Mouse (Mus musculus) CH12.LX (cell line): Measurements from ENCODE around the gene Phf21a. TPM values are rescaled to one million over a fixed set of nuclear protein-coding genes. Genes with fewer than 3 reads are reported as not detected.

Experiments
- DNase-seq: peaks from one replicate; pipeline ENCODE4 v3.0.0-alpha.2; 2013; ENCODE audit errors: extremely low read depth
- H3K27ac ChIP-seq: 2 replicates; pipeline ENCODE4 v1.5.1; 2012; ENCODE audit warnings: low read depth, mild to moderate bottlenecking, control low read depth, moderate library complexity; ENCODE audit not compliant: insufficient read depth
- H3K27me3 ChIP-seq: replicated peaks from 2 replicates; pipeline ENCODE3; 2012; ENCODE audit warnings: inconsistent platforms
- H3K36me3 ChIP-seq, 2 experiments: replicated peaks in 1 of 2; 2 replicates each; pipeline versions ENCODE3 to v1.6.1; 2012; ENCODE audit warnings: inconsistent platforms in 1 of 2, low read length in 1 of 2, mild to moderate bottlenecking in 1 of 2, mixed read lengths in 1 of 2, moderate library complexity in 1 of 2; ENCODE audit not compliant: control insufficient read depth in 1 of 2, insufficient read depth in 1 of 2
- H3K4me1 ChIP-seq, 2 experiments: 2 replicates each; pipeline ENCODE4 v1.6.1; 2012; ENCODE audit warnings: inconsistent platforms in 1 of 2, moderate library complexity in 1 of 2; ENCODE audit not compliant: insufficient read depth in 2 of 2, control insufficient read depth in 1 of 2
- H3K4me2 ChIP-seq: 2 replicates; pipeline ENCODE4 v1.6.1; 2012; ENCODE audit warnings: low read depth, mild to moderate bottlenecking, control low read depth; ENCODE audit not compliant: poor library complexity, insufficient read depth, severe bottlenecking
- H3K4me3 ChIP-seq, 3 experiments: fragments of 150-350 bp in 1 of 3; sonication (generic) in 1 of 3; replicated peaks in 1 of 3; 2 replicates each; pipeline versions ENCODE3 to v1.5.1; 2011 to 2012; ENCODE audit warnings: low read depth in 2 of 3, low read length in 2 of 3, mild to moderate bottlenecking in 2 of 3, moderate library complexity in 2 of 3, control low read depth in 1 of 3, improper control_type of control experiment in 1 of 3, inconsistent platforms in 1 of 3, mixed read lengths in 1 of 3; ENCODE audit not compliant: poor library complexity in 1 of 3
- H3K79me2 ChIP-seq: replicated peaks from 2 replicates; pipeline ENCODE4 v1.6.1; 2012; ENCODE audit warnings: mild to moderate bottlenecking, moderate library complexity; ENCODE audit not compliant: control insufficient read depth, poor library complexity, insufficient read depth, severe bottlenecking; ENCODE audit errors: extremely low read depth
- H3K9ac ChIP-seq: 2 replicates; pipeline ENCODE4 v1.6.1; 2012; ENCODE audit warnings: low read depth, mild to moderate bottlenecking, control low read depth, moderate library complexity; ENCODE audit not compliant: insufficient read depth
- H3K9me3 ChIP-seq: replicated peaks from 2 replicates; pipeline ENCODE3; 2012; ENCODE audit warnings: low read length, inconsistent platforms, mixed read lengths
- BHLHE40 ChIP-seq: IDR thresholded peaks from 2 replicates; pipeline ENCODE4 v1.6.1; 2011; ENCODE audit warnings: mild to moderate bottlenecking, low read depth, low read length, improper control_type of control experiment
- CHD1 ChIP-seq: IDR thresholded peaks from 2 replicates; pipeline ENCODE4 v1.6.1; 2012; ENCODE audit warnings: low read depth, low read length, improper control_type of control experiment, inconsistent platforms
- ELF1 ChIP-seq: IDR thresholded peaks from 2 replicates; pipeline ENCODE4 v1.6.1; 2014; ENCODE audit warnings: low read depth, mild to moderate bottlenecking, inconsistent platforms, low read length, improper control_type of control experiment
- GABPA ChIP-seq: IDR thresholded peaks from 2 replicates; pipeline ENCODE4 v1.6.1; 2012; ENCODE audit warnings: low read depth, low read length, improper control_type of control experiment, inconsistent platforms; ENCODE audit not compliant: insufficient replicate concordance
- KAT2A ChIP-seq: IDR thresholded peaks from 2 replicates; pipeline ENCODE4 v1.6.1; 2012; ENCODE audit warnings: low read length, improper control_type of control experiment, inconsistent platforms; ENCODE audit not compliant: insufficient replicate concordance
- MAFK ChIP-seq: IDR thresholded peaks from 2 replicates; pipeline ENCODE4 v1.6.1; 2011; ENCODE audit warnings: low read length, improper control_type of control experiment; ENCODE audit not compliant: insufficient replicate concordance
- MAZ ChIP-seq: IDR thresholded peaks from 2 replicates; pipeline ENCODE4 v1.6.1; 2012; ENCODE audit warnings: low read depth, mild to moderate bottlenecking, inconsistent platforms, low read length, improper control_type of control experiment, moderate library complexity
- NELFE ChIP-seq: IDR thresholded peaks from 2 replicates; pipeline ENCODE4 v1.6.1; 2011; ENCODE audit warnings: low read depth, low read length, improper control_type of control experiment
- PAX5 ChIP-seq: IDR thresholded peaks from 2 replicates; pipeline ENCODE4 v1.6.1; 2012; ENCODE audit warnings: low read length, inconsistent platforms, mixed read lengths
- POLR2AphosphoS2 ChIP-seq: IDR thresholded peaks from 2 replicates; pipeline ENCODE4 v1.6.1; 2011; ENCODE audit warnings: low read depth, low read length, improper control_type of control experiment
- RAD21 ChIP-seq: IDR thresholded peaks from 2 replicates; pipeline ENCODE4 v1.6.1; 2011; ENCODE audit warnings: low read depth, mild to moderate bottlenecking, low read length, improper control_type of control experiment, moderate library complexity
- RCOR1 ChIP-seq: conservative IDR thresholded peaks from 2 replicates; pipeline ENCODE4 v1.6.1; 2012; ENCODE audit warnings: low read depth, mild to moderate bottlenecking, inconsistent platforms, low read length, improper control_type of control experiment
- TBP ChIP-seq: conservative IDR thresholded peaks from 2 replicates; pipeline ENCODE4 v1.6.1; 2011; ENCODE audit warnings: low read depth, low read length, improper control_type of control experiment
- TCF12 ChIP-seq: IDR thresholded peaks from 2 replicates; pipeline ENCODE4 v1.6.1; 2014; ENCODE audit warnings: low read depth, mild to moderate bottlenecking, inconsistent platforms, low read length, improper control_type of control experiment
- ZMIZ1 ChIP-seq: IDR thresholded peaks from 2 replicates; pipeline ENCODE4 v1.6.1; 2012; ENCODE audit warnings: low read depth, mild to moderate bottlenecking, inconsistent platforms, low read length, improper control_type of control experiment
- ZNF384 ChIP-seq: IDR thresholded peaks from 2 replicates; pipeline ENCODE4 v1.6.1; 2012; ENCODE audit warnings: low read depth, low read length, improper control_type of control experiment, inconsistent platforms
- dilution Hi-C: fragments of 300-500 bp; cut with MboI; formaldehyde crosslinking; loops from 2 replicates; pipeline ENCODE4 v1.14.3; 2020; ENCODE audit warnings: low sequenced_read_pairs; ENCODE audit not compliant: extremely low pct_unique_long_range_greater_than_20kb, extremely low pct_ligation_motif_present
- in situ Hi-C: fragments of 300-500 bp; cut with MboI; formaldehyde crosslinking; loops from 3 replicates; pipeline ENCODE4 v1.14.3; 2019; ENCODE audit warnings: low sequenced_read_pairs, low pct_ligation_motif_present, low pct_unique_long_range_greater_than_20kb, mixed read lengths
- polyA plus RNA-seq: library from polyadenylated mRNA; unstranded; fragments of >175 nt; gene quantifications from 2 replicates; pipeline ENCODE4 v1.2.1, GENCODE M21; 2012; ENCODE audit warnings: low read depth; ENCODE audit not compliant: insufficient read length
- total RNA-seq, 2 experiments: library from RNA; depleted of rRNA; stranded (reverse); fragments of 300-350 nt in 1 of 2; fragments of >200 nt in 1 of 2; gene quantifications; 2 replicates each; pipeline ENCODE4 v1.2.3; 2012 to 2014

Phf21a gene
- total and polyA plus RNA-seq, 3 experiments = 10.2 to 24.5 (median 12.0) TPM

DNA sequence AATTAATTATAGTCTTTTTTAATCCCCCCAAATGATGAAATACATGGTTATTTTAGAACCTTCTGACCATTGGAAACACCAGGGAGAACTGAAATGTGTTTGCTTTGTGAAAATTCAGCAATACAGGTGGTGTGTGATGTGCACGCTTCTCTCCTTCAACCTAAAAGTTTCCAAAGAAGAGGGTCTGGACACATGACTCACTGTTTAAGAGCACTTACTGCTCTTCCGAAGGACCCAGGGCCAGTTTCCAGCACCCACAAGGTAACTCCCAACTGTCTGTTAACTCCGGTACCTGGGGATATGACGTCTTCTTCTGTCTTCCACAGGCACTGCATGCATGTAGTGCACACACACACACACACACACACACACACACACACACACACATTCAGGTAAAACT, 82.1 kb downstream of the Phf21a start:
- Histone ChIP-seq H3K27ac (no peak overlapping the region), H3K4me3 (no peak overlapping the region), H3K9ac (no peak overlapping the region), H3K36me3 (no peaks in the 10 kb centered on the region), H3K9me3 (no peaks in the 10 kb centered on the region), H3K79me2 (no peaks in the 10 kb centered on the region), H3K4me1 (0 out of 4 replicates have a peak, but pooled peaks cover 0 to 4% of the 10 kb centered on the region in 2 experiments), H3K27me3 (no peaks in the 10 kb centered on the region), H3K4me2 (no peak overlapping the region)
- dilution Hi-C loops = no loop called here
- TF ChIP-seq MAFK = no peak
- TF ChIP-seq POLR2AphosphoS2 = no peak
- TF ChIP-seq TCF12 = no peak
- no peak for TF ChIP-seq PAX5
- no peak for TF ChIP-seq ELF1
- TF ChIP-seq MAZ = no peak
- no peak for TF ChIP-seq ZMIZ1
- no peak for TF ChIP-seq TBP
- no peak for TF ChIP-seq NELFE
- TF ChIP-seq CHD1 = no peak
- TF ChIP-seq GABPA = no peak
- in situ Hi-C loops = no loop called here
- no peak for DNase-seq

GRCm38 (mm10) chr2:92176292-92176691, 83.4 kb downstream of the Phf21a start:
- Histone ChIP-seq H3K36me3 (no peaks in the 10 kb centered on the region), H3K4me1 (0 out of 4 replicates have a peak, but pooled peaks cover 0 to under 1% of the 10 kb centered on the region in 2 experiments), H3K4me3 (no peak overlapping the region), H3K27me3 (no peaks in the 10 kb centered on the region), H3K4me2 (no peak overlapping the region), H3K27ac (no peak overlapping the region), H3K9ac (no peak overlapping the region), H3K9me3 (no peaks in the 10 kb centered on the region), H3K79me2 (no peaks in the 10 kb centered on the region)
- in situ Hi-C loops = no loop called here
- dilution Hi-C loops = no loop called here
- DNase-seq = no peak
- no peak for TF ChIP-seq GABPA
- no peak for TF ChIP-seq KAT2A
- TF ChIP-seq, all 38 proteins: peak for 0

DNA sequence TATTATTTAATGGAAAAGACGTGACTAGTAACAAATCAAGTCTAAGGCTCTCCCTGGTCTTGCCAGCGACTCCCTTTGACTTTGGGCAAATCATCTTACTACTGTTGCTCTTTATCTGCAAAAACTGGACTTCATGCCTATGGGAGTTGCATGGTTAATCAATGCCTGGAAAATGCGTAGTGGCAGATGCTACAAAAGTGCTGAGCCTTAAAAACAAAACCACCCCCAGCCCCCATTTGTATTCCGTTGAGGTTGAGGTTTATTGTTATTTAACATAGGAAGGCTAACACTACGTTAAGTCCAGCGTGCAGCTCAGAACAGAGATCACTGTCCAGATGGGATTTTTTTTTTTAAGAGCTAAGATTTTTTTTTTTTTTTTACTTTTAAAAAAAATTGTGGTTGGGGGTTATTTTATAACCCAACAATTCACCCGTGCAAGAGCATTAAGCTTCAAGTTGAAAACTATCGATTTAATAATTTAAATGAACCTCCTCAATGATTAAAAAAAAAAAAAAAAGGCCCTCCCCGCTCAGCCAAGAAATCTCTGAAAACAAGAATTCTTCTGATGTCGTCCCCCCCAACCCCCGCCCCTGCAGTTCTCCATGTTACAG, 89.3 kb downstream of the Phf21a start:
- peak overlapping the region; percentile 48 to 75 (median 74) for H3K4me3 ChIP-seq

More for the DNA sequence above, 89.3 kb downstream of the Phf21a start:
- H3K27ac ChIP-seq = no peak overlapping the region
- H3K4me2 ChIP-seq = peak overlapping the region; percentile 84
- peaks cover 0 to 3% of the 10 kb centered on the region in 2 experiments; a peak in 1 of 4 replicates for H3K4me1 ChIP-seq
- DNase-seq = no peak
- in situ Hi-C loops (no loop called here), dilution Hi-C loops (no loop called here)
- no peaks in the 10 kb centered on the region for H3K9me3 ChIP-seq
- H3K27me3 ChIP-seq = no peaks in the 10 kb centered on the region
- TF ChIP-seq RAD21 (no peak), GABPA (no peak), RCOR1 (no peak), ZNF384 (peak; percentile 84), BHLHE40 (no peak)
- peaks cover 14% of the 10 kb centered on the region for H3K79me2 ChIP-seq
- H3K9ac ChIP-seq = peak overlapping the region; percentile 81
- no peaks in the 10 kb centered on the region for H3K36me3 ChIP-seq
